Mouse (Mus musculus) left cerebral cortex, postnatal 10 days (tissue): ENCODE measurements around the gene Csad. TPM values are rescaled to one million over a fixed set of nuclear protein-coding genes. Genes with fewer than 3 reads are reported as not detected.
A peak's percentile ranks its signal among the peaks of the same experiment; 100 is the strongest.

Experiments
- DNase-seq, 2 experiments: peaks; one replicate each; pipeline ENCODE4 v3.0.0; 2021 to 2022; ENCODE audit warnings: low spot score in 2 of 2, mixed read lengths in 1 of 2; ENCODE audit errors: extremely low spot score in 1 of 2
- intact Hi-C: fragments of 180-260 bp; cut with DNase I; formaldehyde crosslinking; loops from one replicate; pipeline ENCODE4 v1.15.1; 2025
- total RNA-seq, 2 experiments: library from RNA; stranded (reverse); gene quantifications; 2 replicates each; pipeline ENCODE4 v1.2.3; 2021

Gene Csad
- total RNA-seq, 2 experiments from 2014 or later: 25.8 to 27.5 TPM

- no peak for DNase-seq
- intact Hi-C loops: no loop called here
Measured at GRCm38 (mm10) chr15:102209114-102209513, 4.6 kb upstream of the Csad start.

GRCm38 (mm10) chr15:102208092-102208561, 3.6 kb upstream of the Csad start:
- intact Hi-C loops: no loop called here
- DNase-seq: no peak

- DNase-seq: no peak
- intact Hi-C loops: no loop called here
Measured at GRCm38 (mm10) chr15:102207351-102207750, 2.8 kb upstream of the Csad start.

GRCm38 (mm10) chr15:102205779-102206178, 1.3 kb upstream of the Csad start:
- intact Hi-C loops: no loop called here
- peak; percentile 58 to 72 for DNase-seq

GRCm38 (mm10) chr15:102203835-102204381, 616 bp downstream of the Csad start:
- intact Hi-C loops: no loop called here
- DNase-seq: peak; percentile 41 to 80

- intact Hi-C loops: no loop called here
- DNase-seq: peak; percentile 93 to 99
Measured at GRCm38 (mm10) chr15:102202971-102203834, 1.3 kb downstream of the Csad start, which contains the start of gene Zfp740. TSS of gene Zfp740 (plus strand) at chr15:102203249.

GRCm38 (mm10) chr15:102198841-102199240, 5.7 kb downstream of the Csad start:
- no peak for DNase-seq
- intact Hi-C loops: no loop called here

GRCm38 (mm10) chr15:102195373-102195772, 9.2 kb downstream of the Csad start:
- DNase-seq: no peak
- intact Hi-C loops: no loop called here

GRCm38 (mm10) chr15:102194439-102194838, 10.1 kb downstream of the Csad start:
- intact Hi-C loops: no loop called here

GRCm38 (mm10) chr15:102193652-102194051, 10.9 kb downstream of the Csad start:
- no peak for DNase-seq
- intact Hi-C loops: no loop called here

More at GRCm38 (mm10) chr15:102194439-102194838, 10.1 kb downstream of the Csad start:
- no peak for DNase-seq

- DNase-seq: no peak
Measured at GRCm38 (mm10) chr15:102192820-102193386, 11.6 kb downstream of the Csad start.

GRCm38 (mm10) chr15:102192271-102192812, 12.2 kb downstream of the Csad start:
- intact Hi-C loops: no loop called here
- no peak for DNase-seq

More at GRCm38 (mm10) chr15:102192820-102193386, 11.6 kb downstream of the Csad start:
- intact Hi-C loops: no loop called here

GRCm38 (mm10) chr15:102191699-102192098, 12.8 kb downstream of the Csad start:
- DNase-seq: no peak
- intact Hi-C loops: no loop called here

- intact Hi-C loops: no loop called here
- DNase-seq: no peak
Measured at GRCm38 (mm10) chr15:102188883-102189282, 15.6 kb downstream of the Csad start.

GRCm38 (mm10) chr15:102188096-102188495, 16.4 kb downstream of the Csad start:
- peak in 1 of 2 experiments; percentile 27 for DNase-seq
- intact Hi-C loops: no loop called here

GRCm38 (mm10) chr15:102186239-102186638, 18.3 kb downstream of the Csad start:
- DNase-seq: no peak
- intact Hi-C loops: no loop called here

- DNase-seq: no peak
- intact Hi-C loops: no loop called here
Measured at GRCm38 (mm10) chr15:102183076-102183475, 21.4 kb downstream of the Csad start.

GRCm38 (mm10) chr15:102179924-102180323, 24.6 kb downstream of the Csad start:
- no peak for DNase-seq
- intact Hi-C loops: loop anchor here (2.0 kb wide), 1 partner anchor 45 kb away; no protein-coding TSS in a partner anchor

- intact Hi-C loops: loop anchor here (2.0 kb wide), 1 partner anchor 46 kb away; no protein-coding TSS in a partner anchor
- DNase-seq: no peak
Measured at GRCm38 (mm10) chr15:102179106-102179505, 25.4 kb downstream of the Csad start.
